Mouse (Mus musculus) heart, postnatal 0 days (tissue): ENCODE data around the gene Myrip.

ENCODE experiments used
- CTCF ChIP-seq: IDR thresholded peaks from 2 replicates; pipeline ENCODE4 v1.5.1; 2016; ENCODE audit warnings: antibody characterized with exemption, control low read depth, low read depth
- EP300 ChIP-seq: IDR thresholded peaks from 2 replicates; pipeline ENCODE4 v1.6.1; 2016; ENCODE audit warnings: antibody characterized with exemption, low read depth

- no peak for TF ChIP-seq CTCF
- TF ChIP-seq EP300: no peak
Observed at GRCm38 (mm10) chr9:120444642-120445041, 143.3 kb downstream of the Myrip start.
